Mouse (Mus musculus) cerebellum, adult (tissue): ENCODE data around the gene Celf2.

Source experiments
- ATAC-seq: cut with Nextera tagmentation; 2 replicates; pipeline ENCODE4 v1.9.2; 2017; ENCODE audit warnings: mild to moderate bottlenecking, moderate library complexity, mixed read lengths; ENCODE audit not compliant: insufficient number of reproducible peaks, low FRiP score, low TSS enrichment

The Celf2 gene

DNA sequence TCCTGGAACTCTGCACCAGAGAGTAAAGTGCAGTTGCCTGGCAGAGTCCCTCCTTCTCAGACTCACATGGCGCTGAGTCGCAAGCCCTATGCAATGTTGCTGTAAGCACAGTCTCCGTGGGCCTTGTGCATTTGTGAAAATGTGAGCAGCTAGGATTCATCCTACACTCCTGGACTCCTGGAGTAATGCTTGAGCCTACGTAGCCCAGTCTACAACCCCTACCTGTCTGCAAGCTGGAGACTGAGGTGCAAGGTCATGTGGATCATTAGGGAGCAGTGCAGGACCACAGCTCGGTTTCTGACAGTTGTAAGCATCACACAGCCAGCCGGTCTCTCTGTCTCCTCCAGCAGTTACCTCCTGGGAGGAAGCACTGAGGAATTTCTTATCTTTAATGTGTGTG, 1019.3 kb downstream of the Celf2 start:
- ATAC-seq = no peak
